Mouse (Mus musculus): ENCODE data around the gene Clcnkb. TPM values are rescaled to one million over a fixed set of nuclear protein-coding genes. Genes with fewer than 3 reads are reported as not detected.

The Clcnkb gene
- polyA plus RNA-seq, 1 experiment from 2014 or later: 6.0 TPM

GRCm38 (mm10) chr4:141357811-141358210, 58.0 kb downstream of the Clcnkb start:
- peaks cover 5% of the 10 kb centered on the region for H3K4me1 ChIP-seq (ENCODE audit: control insufficient read depth, insufficient read depth, low read length)
- no peaks in the 10 kb centered on the region for H3K36me3 ChIP-seq (ENCODE audit: control insufficient read depth, insufficient read depth, low read length)
- no peak overlapping the region for H3K27ac ChIP-seq (ENCODE audit: low read depth, low read length)
- no peak overlapping the region for H3K4me2 ChIP-seq (replicated peaks; ENCODE audit: low read depth, low read length)
- H3K9me3 ChIP-seq (ENCODE audit: control insufficient read depth, low read length): peaks cover 5% of the 10 kb centered on the region; the same call in 1 of the 2 replicates
- ATAC-seq (ENCODE audit: low FRiP score, low TSS enrichment): no peak
- no peaks in the 10 kb centered on the region for H3K27me3 ChIP-seq (ENCODE audit: control insufficient read depth, insufficient read depth, low read length)
- H3K4me3 ChIP-seq (ENCODE audit: low read length): no peak overlapping the region
- no peak overlapping the region for H3K9ac ChIP-seq (ENCODE audit: low read depth, low read length)

Other genes starting within 250 kb of the Clcnkb start
- 3.6 and 5.0 TPM in 2 replicates for gene Rsg1, start 202.1 kb downstream of the Clcnkb start, polyA plus RNA-seq (2014; fragmentation: Nextera tagmentation; extraction: Ambion mirVana)
- 6.8 and 7.4 TPM in 2 replicates for gene Arhgef19, start 176.5 kb downstream of the Clcnkb start, polyA plus RNA-seq (2014; fragmentation: Nextera tagmentation; extraction: Ambion mirVana)
- gene Epha2, start 114.8 kb downstream of the Clcnkb start, polyA plus RNA-seq (2014; fragmentation: Nextera tagmentation; extraction: Ambion mirVana): 3.7 and 3.9 TPM in 2 replicates
- 1.9 and 2.5 TPM in 2 replicates for gene Fam131c, start 47.8 kb downstream of the Clcnkb start, polyA plus RNA-seq (2014; fragmentation: Nextera tagmentation; extraction: Ambion mirVana)
- gene Clcnka, start 17.3 kb downstream of the Clcnkb start, polyA plus RNA-seq (2014; fragmentation: Nextera tagmentation; extraction: Ambion mirVana): 2.0 and 3.9 TPM in 2 replicates
- gene Hspb7, start 4.8 kb upstream of the Clcnkb start, polyA plus RNA-seq (2014; fragmentation: Nextera tagmentation; extraction: Ambion mirVana): 0.09 TPM in 1 of 2 replicates, not detected in the other
- not detected in 2 replicates for gene Srarp, start 20.1 kb upstream of the Clcnkb start, polyA plus RNA-seq (2014; fragmentation: Nextera tagmentation; extraction: Ambion mirVana)
- gene Zbtb17, start 28.6 kb upstream of the Clcnkb start, polyA plus RNA-seq (2014; fragmentation: Nextera tagmentation; extraction: Ambion mirVana): 28.0 and 37.3 TPM in 2 replicates
- 13.1 and 19.3 TPM in 2 replicates for gene Spen, start 122.6 kb upstream of the Clcnkb start, polyA plus RNA-seq (2014; fragmentation: Nextera tagmentation; extraction: Ambion mirVana)
- gene Fblim1, start 190.1 kb upstream of the Clcnkb start, polyA plus RNA-seq (2014; fragmentation: Nextera tagmentation; extraction: Ambion mirVana): 49.4 and 71.3 TPM in 2 replicates
- gene Tmem82, start 202.6 kb upstream of the Clcnkb start, polyA plus RNA-seq (2014; fragmentation: Nextera tagmentation; extraction: Ambion mirVana): 0.86 and 1.2 TPM in 2 replicates
- 0.07 TPM in 1 of 2 replicates, not detected in the other for gene Slc25a34, start 207.8 kb upstream of the Clcnkb start, polyA plus RNA-seq (2014; fragmentation: Nextera tagmentation; extraction: Ambion mirVana)
- 3.5 and 6.8 TPM in 2 replicates for gene Plekhm2, start 248.9 kb upstream of the Clcnkb start, polyA plus RNA-seq (2014; fragmentation: Nextera tagmentation; extraction: Ambion mirVana)

All from kidney, embryonic 14.5 days (tissue).